Mouse (Mus musculus) ES-Bruce4 (cell line): ENCODE data around the gene Chka.

Experiments used
- CTCF ChIP-seq: IDR thresholded peaks from one replicate; pipeline ENCODE4 v1.8.1; 2011; ENCODE audit warnings: low read depth, low read length
- EP300 ChIP-seq: IDR thresholded peaks from 2 replicates; pipeline ENCODE4 v1.6.1; 2011; ENCODE audit warnings: low read depth, low read length; ENCODE audit not compliant: insufficient read depth
- POLR2A ChIP-seq: IDR thresholded peaks from one replicate; pipeline ENCODE4 v1.8.1; 2011; ENCODE audit warnings: low read length; ENCODE audit not compliant: insufficient read depth

DNA sequence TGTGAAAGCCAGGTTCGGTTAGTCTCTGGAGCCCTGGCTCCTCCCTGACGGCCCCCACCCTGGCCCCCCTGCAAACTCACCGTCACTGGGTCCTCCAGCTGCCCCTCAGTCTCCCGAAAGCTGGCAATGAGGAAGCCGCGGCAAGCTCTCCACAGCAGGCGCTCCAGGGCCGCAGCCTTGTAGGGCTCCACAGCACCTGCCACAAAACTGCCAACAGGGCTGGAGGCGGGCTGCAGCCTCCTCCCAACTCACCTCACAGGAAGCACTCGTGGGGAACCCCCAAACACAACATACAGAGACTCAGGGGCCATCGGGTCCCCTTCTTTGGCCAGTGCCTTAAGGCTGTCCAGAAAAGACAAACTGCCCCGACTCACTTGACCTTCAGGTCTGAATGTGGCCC, 51.4 kb downstream of the Chka start:
- TF ChIP-seq CTCF (no peak), POLR2A (no peak), EP300 (no peak)
